Mouse (Mus musculus): ENCODE results near the gene Tpsg1. TPM values are rescaled to one million over a fixed set of nuclear protein-coding genes. Genes with fewer than 3 reads are reported as not detected.

Tpsg1 gene
- polyA plus RNA-seq, 1 experiment from 2014 or later, result 2.2 TPM

GRCm38 (mm10) chr17:25408302-25408999, 39.4 kb downstream of the Tpsg1 start:
- H3K9ac ChIP-seq, result no peak overlapping the region
- no peak overlapping the region for H3K27ac ChIP-seq
- H3K36me3 ChIP-seq, result 0 out of 2 replicates have a peak, but pooled peaks cover 6% of the 10 kb centered on the region
- H3K9me3 ChIP-seq, result no peaks in the 10 kb centered on the region
- no peak overlapping the region for H3K4me3 ChIP-seq
- no peak overlapping the region for H3K4me2 ChIP-seq
- no peaks in the 10 kb centered on the region for H3K27me3 ChIP-seq
- 84% methylated on average over 7 of the region's 7 CpGs for whole genome bisulfite sequencing
- H3K4me1 ChIP-seq, result peaks cover 75% of the 10 kb centered on the region
- no peak for ATAC-seq (ENCODE audit: insufficient number of reproducible peaks, insufficient read depth, low FRiP score, low TSS enrichment, low read depth)

- Histone ChIP-seq H3K4me2 (no peak overlapping the region), H3K27me3 (no peaks in the 10 kb centered on the region), H3K36me3 (no peaks in the 10 kb centered on the region), H3K9ac (no peak overlapping the region), H3K4me1 (peaks cover 78% of the 10 kb centered on the region), H3K27ac (peak overlapping the region; percentile 77), H3K4me3 (no peak overlapping the region), H3K9me3 (no peaks in the 10 kb centered on the region)
- no peak for ATAC-seq (ENCODE audit: insufficient number of reproducible peaks, insufficient read depth, low FRiP score, low TSS enrichment, low read depth)
- WGBS, result 36% methylated on average over 7 of the region's 7 CpGs
Measured at GRCm38 (mm10) chr17:25409621-25410020, 40.5 kb downstream of the Tpsg1 start.

DNA sequence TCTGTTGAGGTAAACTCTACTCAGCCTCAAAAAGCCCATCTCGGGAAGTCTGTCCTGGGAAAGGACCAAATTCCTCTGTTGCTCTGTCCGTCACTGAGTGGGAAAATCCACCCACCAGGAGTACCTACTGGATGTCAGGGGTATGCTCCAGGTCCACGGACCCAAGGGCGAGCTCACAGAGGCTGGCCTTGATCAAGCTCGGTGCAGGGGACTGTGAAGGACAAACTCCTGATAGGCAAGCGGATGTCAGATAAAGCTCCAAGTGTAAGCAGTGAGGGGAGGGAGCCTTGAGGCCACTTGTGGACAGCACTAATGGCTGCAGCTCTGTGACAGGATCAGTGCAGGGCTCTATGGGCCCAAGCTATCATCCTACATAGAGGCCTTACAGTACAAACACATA, 41.1 kb downstream of the Tpsg1 start:
- Histone ChIP-seq H3K9me3 (no peaks in the 10 kb centered on the region), H3K4me1 (peaks cover 78% of the 10 kb centered on the region), H3K27me3 (no peaks in the 10 kb centered on the region), H3K4me2 (no peak overlapping the region), H3K27ac (peak overlapping the region; percentile 77), H3K9ac (no peak overlapping the region), H3K36me3 (no peaks in the 10 kb centered on the region), H3K4me3 (no peak overlapping the region)
- 75% methylated on average over 6 of the region's 6 CpGs for WGBS
- no peak for ATAC-seq (ENCODE audit: insufficient number of reproducible peaks, insufficient read depth, low FRiP score, low TSS enrichment, low read depth)

- Histone ChIP-seq H3K4me1 (peaks cover 78% of the 10 kb centered on the region), H3K36me3 (no peaks in the 10 kb centered on the region), H3K9me3 (no peaks in the 10 kb centered on the region), H3K4me3 (no peak overlapping the region), H3K27ac (peak overlapping the region; percentile 55; the same call in 1 of the 2 replicates), H3K9ac (no peak overlapping the region), H3K4me2 (no peak overlapping the region), H3K27me3 (no peaks in the 10 kb centered on the region)
- WGBS, result 33% methylated on average over 7 of the region's 7 CpGs
- ATAC-seq (ENCODE audit: insufficient number of reproducible peaks, insufficient read depth, low FRiP score, low TSS enrichment, low read depth), result no peak
Measured at GRCm38 (mm10) chr17:25410786-25411185, 41.7 kb downstream of the Tpsg1 start.

- Histone ChIP-seq H3K27ac (peak overlapping the region; percentile 55), H3K27me3 (no peaks in the 10 kb centered on the region), H3K36me3 (no peaks in the 10 kb centered on the region), H3K9me3 (no peaks in the 10 kb centered on the region), H3K4me2 (no peak overlapping the region), H3K4me3 (no peak overlapping the region), H3K9ac (no peak overlapping the region), H3K4me1 (peaks cover 78% of the 10 kb centered on the region)
- ATAC-seq (ENCODE audit: insufficient number of reproducible peaks, insufficient read depth, low FRiP score, low TSS enrichment, low read depth), result no peak
- WGBS, result 56% methylated on average over 4 of the region's 4 CpGs
Measured at GRCm38 (mm10) chr17:25411251-25411650, 42.2 kb downstream of the Tpsg1 start.

DNA sequence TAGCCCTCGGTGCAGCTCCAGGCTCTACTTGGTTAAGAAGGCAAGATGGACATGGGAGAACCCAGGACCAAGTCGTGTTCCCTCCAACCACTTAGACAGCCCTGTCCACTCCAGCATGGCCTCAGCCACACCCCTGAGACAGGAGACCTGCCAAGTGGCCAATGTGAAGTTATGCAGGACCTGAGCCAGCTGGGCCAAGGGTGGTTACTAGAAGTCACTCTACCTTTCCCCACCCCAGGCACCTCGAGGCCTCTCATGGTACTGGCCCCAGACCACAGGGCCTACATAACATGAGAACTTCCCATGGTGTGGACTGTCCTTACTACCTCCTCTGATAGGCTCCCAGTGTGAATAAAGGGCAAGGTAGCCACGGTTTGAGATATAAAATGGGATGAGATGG, 45.1 kb downstream of the Tpsg1 start:
- Histone ChIP-seq H3K27me3 (no peaks in the 10 kb centered on the region), H3K4me2 (no peak overlapping the region), H3K9me3 (no peaks in the 10 kb centered on the region), H3K9ac (no peak overlapping the region), H3K4me1 (peaks cover 74% of the 10 kb centered on the region), H3K36me3 (0 out of 2 replicates have a peak, but pooled peaks cover 5% of the 10 kb centered on the region), H3K4me3 (no peak overlapping the region), H3K27ac (no peak overlapping the region)
- 73% methylated on average over 4 of the region's 4 CpGs for WGBS
- no peak for ATAC-seq (ENCODE audit: insufficient number of reproducible peaks, insufficient read depth, low FRiP score, low TSS enrichment, low read depth)

- ATAC-seq (ENCODE audit: insufficient number of reproducible peaks, insufficient read depth, low FRiP score, low TSS enrichment, low read depth), result no peak
- H3K36me3 ChIP-seq, result 0 out of 2 replicates have a peak, but pooled peaks cover 5% of the 10 kb centered on the region
- H3K4me3 ChIP-seq, result no peak overlapping the region
- peaks cover 74% of the 10 kb centered on the region for H3K4me1 ChIP-seq
- H3K9ac ChIP-seq, result no peak overlapping the region
- 0 out of 2 replicates have a peak overlapping the region, but pooled peaks have one; percentile 36 for H3K4me2 ChIP-seq
- no peaks in the 10 kb centered on the region for H3K27me3 ChIP-seq
- peak overlapping the region; percentile 83 for H3K27ac ChIP-seq
- WGBS, result 15% methylated on average over 3 of the region's 3 CpGs
- no peaks in the 10 kb centered on the region for H3K9me3 ChIP-seq
Measured at GRCm38 (mm10) chr17:25414917-25415316, 45.8 kb downstream of the Tpsg1 start.

- Histone ChIP-seq H3K9me3 (no peaks in the 10 kb centered on the region), H3K4me2 (peak overlapping the region; percentile 36), H3K4me3 (no peak overlapping the region), H3K36me3 (0 out of 2 replicates have a peak, but pooled peaks cover 5% of the 10 kb centered on the region), H3K9ac (0 out of 2 replicates have a peak overlapping the region, but pooled peaks have one; percentile 38), H3K27me3 (no peaks in the 10 kb centered on the region), H3K4me1 (peaks cover 74% of the 10 kb centered on the region), H3K27ac (peak overlapping the region; percentile 83)
- ATAC-seq (ENCODE audit: insufficient number of reproducible peaks, insufficient read depth, low FRiP score, low TSS enrichment, low read depth), result no peak; the same call in none of the 2 replicates
- 6% methylated on average over 5 of the region's 6 CpGs for WGBS
Measured at GRCm38 (mm10) chr17:25415421-25415913, 46.4 kb downstream of the Tpsg1 start.

- no peaks in the 10 kb centered on the region for H3K9me3 ChIP-seq
- H3K27ac ChIP-seq, result peak overlapping the region; percentile 83
- WGBS, result 6% methylated on average over 3 of the region's 3 CpGs
- H3K4me1 ChIP-seq, result peaks cover 74% of the 10 kb centered on the region
- no peak for ATAC-seq (ENCODE audit: insufficient number of reproducible peaks, insufficient read depth, low FRiP score, low TSS enrichment, low read depth)
- peak overlapping the region; percentile 36 for H3K4me2 ChIP-seq
- 0 out of 2 replicates have a peak, but pooled peaks cover 10% of the 10 kb centered on the region for H3K36me3 ChIP-seq
- H3K4me3 ChIP-seq, result 0 out of 2 replicates have a peak overlapping the region, but pooled peaks have one; percentile 12
- peak overlapping the region; percentile 38; the same call in 1 of the 2 replicates for H3K9ac ChIP-seq
- H3K27me3 ChIP-seq, result no peaks in the 10 kb centered on the region
Measured at GRCm38 (mm10) chr17:25416219-25416618, 47.1 kb downstream of the Tpsg1 start.

GRCm38 (mm10) chr17:25417990-25418389, 48.9 kb downstream of the Tpsg1 start:
- Histone ChIP-seq H3K27ac (no peak overlapping the region), H3K4me2 (no peak overlapping the region), H3K36me3 (peaks cover 23% of the 10 kb centered on the region), H3K4me3 (no peak overlapping the region), H3K9ac (no peak overlapping the region), H3K4me1 (peaks cover 73% of the 10 kb centered on the region), H3K27me3 (no peaks in the 10 kb centered on the region), H3K9me3 (no peaks in the 10 kb centered on the region)
- 84% methylated on average over 6 of the region's 6 CpGs for whole genome bisulfite sequencing
- ATAC-seq (ENCODE audit: insufficient number of reproducible peaks, insufficient read depth, low FRiP score, low TSS enrichment, low read depth), result no peak

DNA sequence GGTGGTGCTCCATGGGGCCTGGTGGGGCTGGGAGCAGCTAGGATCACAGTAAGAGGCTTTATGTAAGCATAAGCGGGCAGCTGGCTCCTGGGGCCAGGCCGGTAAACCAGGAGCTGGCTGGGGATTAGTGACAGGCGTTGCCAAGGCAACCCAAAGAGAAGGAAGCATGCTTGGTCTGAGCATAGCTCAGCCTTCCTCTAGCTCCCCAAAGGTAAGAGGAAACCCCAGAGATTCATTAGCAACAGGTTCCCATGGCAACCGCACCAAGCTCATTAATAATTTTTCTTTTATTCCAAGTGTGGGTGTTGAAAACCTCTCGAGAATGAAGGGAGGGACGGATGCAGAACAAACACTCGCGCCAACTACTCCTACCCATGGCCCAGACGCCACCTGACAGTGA, 49.9 kb downstream of the Tpsg1 start:
- Histone ChIP-seq H3K4me1 (peaks cover 70% of the 10 kb centered on the region), H3K36me3 (peaks cover 32% of the 10 kb centered on the region), H3K4me3 (no peak overlapping the region), H3K27me3 (no peaks in the 10 kb centered on the region), H3K9me3 (no peaks in the 10 kb centered on the region), H3K9ac (no peak overlapping the region), H3K4me2 (no peak overlapping the region), H3K27ac (no peak overlapping the region)
- no peak for ATAC-seq (ENCODE audit: insufficient number of reproducible peaks, insufficient read depth, low FRiP score, low TSS enrichment, low read depth)
- 48% methylated on average over 9 of the region's 9 CpGs for whole genome bisulfite sequencing

DNA sequence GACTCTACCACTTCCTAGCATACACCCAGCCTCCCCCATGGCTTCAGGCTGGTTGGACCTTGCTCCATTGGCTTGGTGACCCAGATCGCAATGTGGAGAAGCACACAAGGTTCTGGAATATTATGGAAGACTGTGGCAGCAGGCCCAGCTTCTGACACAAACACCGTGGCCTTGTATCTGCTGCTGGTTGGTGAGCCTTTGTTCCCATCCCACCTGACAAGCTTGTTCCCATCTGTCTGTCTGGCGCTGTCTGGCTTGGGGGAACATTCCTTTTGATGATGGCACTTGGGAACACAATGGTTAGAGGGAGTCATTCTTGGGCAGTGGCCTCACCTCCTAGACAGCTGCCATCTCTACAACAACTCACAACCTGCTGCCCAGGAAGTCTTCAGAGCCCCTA, 51.9 kb downstream of the Tpsg1 start:
- Histone ChIP-seq H3K9ac (no peak overlapping the region), H3K27me3 (no peaks in the 10 kb centered on the region), H3K4me3 (no peak overlapping the region), H3K4me1 (peaks cover 50% of the 10 kb centered on the region), H3K9me3 (no peaks in the 10 kb centered on the region), H3K4me2 (no peak overlapping the region), H3K27ac (peak overlapping the region; percentile 22; the same call in 1 of the 2 replicates), H3K36me3 (peaks cover 34% of the 10 kb centered on the region)
- ATAC-seq (ENCODE audit: insufficient number of reproducible peaks, insufficient read depth, low FRiP score, low TSS enrichment, low read depth), result no peak
- 81% methylated on average over 3 of the region's 3 CpGs for WGBS
